Mouse (Mus musculus): ENCODE measurements around the gene Syt1.

- TF ChIP-seq CTCF (IDR thresholded peaks at IDR 0.05) = no peak
- no peak for TF ChIP-seq EP300 (IDR thresholded peaks at IDR 0.05; ENCODE audit: insufficient read depth, low read depth, low read length)
- TF ChIP-seq POLR2A (IDR thresholded peaks at IDR 0.05; ENCODE audit: insufficient read depth, low read depth, low read length) = no peak
These were observed 372.7 kb downstream of the Syt1 start for GRCm38 (mm10) chr10:108638095-108638494.
